ENCODE assay signal across 29 mouse cellular contexts in the genomic region with DNA sequence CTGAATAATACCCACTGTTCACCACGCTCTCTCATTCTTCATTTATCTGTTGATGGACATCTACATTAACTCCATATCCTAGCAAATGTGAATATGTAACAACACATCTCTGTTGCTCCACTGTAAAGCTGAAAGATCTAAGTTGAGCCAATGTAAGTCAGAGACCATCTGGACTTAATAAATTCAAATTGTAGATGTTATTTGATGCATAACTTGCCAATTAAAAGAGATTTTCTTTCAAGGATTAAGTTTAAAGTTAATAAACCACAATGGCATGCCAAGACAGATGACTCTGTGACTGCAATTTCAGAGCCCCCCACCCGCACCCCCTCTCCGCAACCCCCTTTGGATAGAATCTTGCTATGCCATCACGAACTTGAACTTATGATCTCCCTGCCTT.
"Had no signal": no experiment of that assay in that cellular context is flagged by ENCODE, and none has a peak within 500 bp of the region (broad histone marks: within the 10 kb centered on the region; RNA-seq: fewer than 3 reads in every experiment).

No protein-coding gene starts in this region.

- H3K9me3 ChIP-seq: hindbrain, embryonic 12.5 days; intestine, embryonic 15.5 days; liver, embryonic 15.5 days had no signal

- H3K4me2 ChIP-seq: heart, embryonic 12.5 days; hindbrain, embryonic 12.5 days; hindbrain, embryonic 14.5 days; intestine, embryonic 15.5 days; kidney, embryonic 15.5 days; limb, embryonic 12.5 days; liver, embryonic 11.5 days; liver, embryonic 13.5 days; liver, embryonic 15.5 days had no signal

- H3K4me3 ChIP-seq: gastrocnemius, adult 2 months; heart, embryonic 10.5 days; heart, embryonic 12.5 days; hindbrain, embryonic 10.5 days; hindbrain, embryonic 12.5 days; intestine, embryonic 15.5 days; kidney, embryonic 15.5 days; limb, embryonic 12.5 days; liver, embryonic 13.5 days; liver, embryonic 15.5 days had no signal

- H3K27ac ChIP-seq: gastrocnemius, adult 2 months; heart, embryonic 10.5 days; hindbrain, embryonic 10.5 days; hindbrain, embryonic 12.5 days; hindbrain, embryonic 14.5 days; intestine, embryonic 15.5 days; kidney, embryonic 15.5 days; kidney, postnatal 0 days; limb, embryonic 12.5 days; liver, embryonic 13.5 days; liver, embryonic 15.5 days had no signal

- ATAC-seq: hindbrain, embryonic 16.5 days; inflammation-experienced regulatory T-cells, adult 6 months; intestine, embryonic 15.5 days; intestine, postnatal 0 days had no signal

- H3K9ac ChIP-seq: heart, embryonic 12.5 days; hindbrain, embryonic 12.5 days; hindbrain, embryonic 14.5 days; intestine, embryonic 15.5 days; kidney, embryonic 15.5 days; limb, embryonic 12.5 days; liver, embryonic 13.5 days; liver, embryonic 15.5 days had no signal

- DNase-seq: gastrocnemius, adult 2 months; gastrocnemius, postnatal 10 days; gastrocnemius, postnatal 25 days; heart, adult 18-20 months; heart, postnatal 10 days; heart, postnatal 4 days; kidney, adult 2 months; kidney, adult 9 months; kidney, postnatal 14 days; kidney, postnatal 36 days; layer of hippocampus, adult 9-11 months; layer of hippocampus, postnatal 36 days; left cerebral cortex, postnatal 4 days; liver; liver, embryonic 13.5 days had no signal

- H3K36me3 ChIP-seq: heart, embryonic 10.5 days; heart, embryonic 12.5 days; hindbrain, embryonic 10.5 days; hindbrain, embryonic 12.5 days; intestine, embryonic 15.5 days; kidney, embryonic 15.5 days; limb, embryonic 12.5 days; liver, embryonic 13.5 days; liver, embryonic 15.5 days had no signal

- H3K27me3 ChIP-seq: heart, embryonic 12.5 days; hindbrain, embryonic 12.5 days; intestine, embryonic 15.5 days; kidney, embryonic 15.5 days; limb, embryonic 12.5 days; liver, embryonic 13.5 days; liver, embryonic 15.5 days had no signal
